Mouse (Mus musculus) liver, adult 2 months (tissue): ENCODE data around the gene Rnf168. TPM values are rescaled to one million over a fixed set of nuclear protein-coding genes. Genes with fewer than 3 reads are reported as not detected.

Experiments used
- DNase-seq: peaks from one replicate; pipeline ENCODE4 v3.0.0-alpha.2; 2011; ENCODE audit warnings: low read depth, low spot score; ENCODE audit errors: extremely low read depth
- H3K27ac ChIP-seq: fragments of 200-500 bp; replicated peaks from 2 replicates; pipeline ENCODE4 v1.5.1; 2012; ENCODE audit warnings: low read depth, mild to moderate bottlenecking, control low read depth, inconsistent platforms, low read length; ENCODE audit not compliant: insufficient read depth
- H3K27me3 ChIP-seq: fragments of 200-500 bp; 2 replicates; pipeline ENCODE4 v1.6.1; 2012; ENCODE audit warnings: mild to moderate bottlenecking, moderate library complexity, low read length, inconsistent platforms; ENCODE audit not compliant: control insufficient read depth, insufficient read depth
- H3K36me3 ChIP-seq: fragments of 200-500 bp; 2 replicates; pipeline ENCODE4 v1.6.1; 2012; ENCODE audit warnings: low read length, inconsistent platforms; ENCODE audit not compliant: control insufficient read depth, insufficient read depth
- H3K4me1 ChIP-seq: fragments of 200-500 bp; 2 replicates; pipeline ENCODE4 v1.6.1; 2011; ENCODE audit warnings: low read length; ENCODE audit not compliant: control insufficient read depth, insufficient read depth
- H3K4me3 ChIP-seq: fragments of 200-500 bp; 2 replicates; pipeline ENCODE4 v1.5.1; 2011; ENCODE audit warnings: low read depth, mild to moderate bottlenecking, control low read depth, low read length, moderate library complexity; ENCODE audit not compliant: insufficient read depth
- H3K79me2 ChIP-seq: fragments of 200-500 bp; 2 replicates; pipeline ENCODE4 v1.6.1; 2012; ENCODE audit warnings: inconsistent platforms, mild to moderate bottlenecking, low read length, moderate library complexity; ENCODE audit not compliant: control insufficient read depth, insufficient read depth
- H3K9ac ChIP-seq: fragments of 200-500 bp; 2 replicates; pipeline ENCODE4 v1.6.1; 2012; ENCODE audit warnings: low read depth, mild to moderate bottlenecking, control low read depth, inconsistent platforms, low read length
- CTCF ChIP-seq: fragments of 200-500 bp; IDR thresholded peaks from 2 replicates; pipeline ENCODE4 v1.5.1; 2011; ENCODE audit warnings: low read depth, low read length, control low read depth
- POLR2A ChIP-seq: fragments of 200-500 bp; IDR thresholded peaks from 2 replicates; pipeline ENCODE4 v1.6.1; 2011; ENCODE audit warnings: low read length, control low read depth; ENCODE audit not compliant: insufficient read depth; ENCODE audit errors: extremely low read depth
- WGBS: fragments of 180-500 bp; shearing (Covaris S2); methylation state at CpG from one replicate; pipeline ENCODE4 v1.1.7; 2018; 5-methylcytosine and 5-hydroxymethylcytosine counted together
- polyA plus RNA-seq: library from polyadenylated mRNA; depleted of rRNA; stranded (reverse); fragments of >200 nt; gene quantifications from 2 replicates; pipeline ENCODE4 v1.2.3, GENCODE M21; 2012
- total RNA-seq: library from RNA; depleted of rRNA; stranded (reverse); fragments of >200 nt; gene quantifications from 2 replicates; pipeline ENCODE4 v1.2.3, GENCODE M21; 2014

The Rnf168 gene
- total and polyA plus RNA-seq, 2 experiments: 5.1 to 7.3 TPM

GRCm38 (mm10) chr16:32323953-32324352, 46.7 kb downstream of the Rnf168 start:
- DNase-seq: no peak
- 37% methylated on average over 7 of the region's 7 CpGs for WGBS
- no peaks in the 10 kb centered on the region for H3K27me3 ChIP-seq
- H3K9ac ChIP-seq: no peak overlapping the region
- H3K4me3 ChIP-seq: no peak overlapping the region
- H3K79me2 ChIP-seq: no peaks in the 10 kb centered on the region
- H3K36me3 ChIP-seq: no peaks in the 10 kb centered on the region
- H3K4me1 ChIP-seq: no peaks in the 10 kb centered on the region
- no peak for TF ChIP-seq POLR2A
- TF ChIP-seq CTCF: no peak
- H3K27ac ChIP-seq: no peak overlapping the region

GRCm38 (mm10) chr16:32330876-32331670, 53.8 kb downstream of the Rnf168 start:
- no peaks in the 10 kb centered on the region for H3K27me3 ChIP-seq
- H3K9ac ChIP-seq: no peak overlapping the region
- DNase-seq: no peak
- H3K27ac ChIP-seq: no peak overlapping the region
- TF ChIP-seq CTCF: no peak
- TF ChIP-seq POLR2A: no peak
- 51% methylated on average over 9 of the region's 9 CpGs for WGBS
- H3K4me1 ChIP-seq: peaks cover 8% of the 10 kb centered on the region
- no peak overlapping the region for H3K4me3 ChIP-seq
- no peaks in the 10 kb centered on the region for H3K36me3 ChIP-seq
- H3K79me2 ChIP-seq: peaks cover 23% of the 10 kb centered on the region

GRCm38 (mm10) chr16:32332040-32332555, 54.8 kb downstream of the Rnf168 start, which contains the start of gene Ubxn7:
TSS of gene Ubxn7 (plus strand) at chr16:32332257.
- TF ChIP-seq CTCF (no peak), POLR2A (peak; percentile 83)
- H3K27me3 ChIP-seq: no peaks in the 10 kb centered on the region
- peak within 1 kb of the TSS; percentile 89 for H3K9ac ChIP-seq
- WGBS: 0% methylated on average over 52 of the region's 52 CpGs
- peak within 1 kb of the TSS; percentile 72 for H3K27ac ChIP-seq
- H3K79me2 ChIP-seq: peaks cover 33% of the 10 kb centered on the region
- peak within 1 kb of the TSS; percentile 86 for H3K4me3 ChIP-seq
- H3K36me3 ChIP-seq: no peaks in the 10 kb centered on the region
- peaks cover 12% of the 10 kb centered on the region for H3K4me1 ChIP-seq
- DNase-seq: peak; percentile 77

- Histone ChIP-seq H3K27me3 (no peaks in the 10 kb centered on the region), H3K79me2 (peaks cover 35% of the 10 kb centered on the region)
- WGBS: under 1% methylated on average over 54 of the region's 54 CpGs
Measured at GRCm38 (mm10) chr16:32332556-32333511, 55.6 kb downstream of the Rnf168 start.

GRCm38 (mm10) chr16:32335146-32335545, 57.9 kb downstream of the Rnf168 start:
- no peak overlapping the region for H3K9ac ChIP-seq
- H3K79me2 ChIP-seq: peaks cover 39% of the 10 kb centered on the region
- H3K4me1 ChIP-seq: peaks cover 12% of the 10 kb centered on the region
- TF ChIP-seq POLR2A: no peak
- TF ChIP-seq CTCF: no peak
- no peak for DNase-seq
- WGBS: 84% methylated on average over 5 of the region's 5 CpGs
- no peak overlapping the region for H3K4me3 ChIP-seq
- no peaks in the 10 kb centered on the region for H3K27me3 ChIP-seq
- no peaks in the 10 kb centered on the region for H3K36me3 ChIP-seq
- no peak overlapping the region for H3K27ac ChIP-seq

More at GRCm38 (mm10) chr16:32332556-32333511, 55.6 kb downstream of the Rnf168 start:
- DNase-seq: peak; percentile 76
- peaks cover 12% of the 10 kb centered on the region for H3K4me1 ChIP-seq
- H3K27ac ChIP-seq: peak overlapping the region; percentile 72
- peak overlapping the region; percentile 86 for H3K4me3 ChIP-seq
- no peaks in the 10 kb centered on the region for H3K36me3 ChIP-seq
- peak overlapping the region; percentile 89 for H3K9ac ChIP-seq
- no peak for TF ChIP-seq CTCF
- no peak for TF ChIP-seq POLR2A
